Mouse (Mus musculus): ENCODE measurements around the gene Spef2.

- no peak for TF ChIP-seq POLR2A (IDR thresholded peaks at IDR 0.05; ENCODE audit: extremely low read depth, insufficient read depth, low read length)
- TF ChIP-seq CTCF (IDR thresholded peaks at IDR 0.05; ENCODE audit: extremely low read depth, insufficient read depth, low read length): no peak
Measured at GRCm38 (mm10) chr15:9768184-9768918, 19.7 kb upstream of the Spef2 start.
